Mouse (Mus musculus): ENCODE data around the gene Nfe2. TPM values are rescaled to one million over a fixed set of nuclear protein-coding genes. Genes with fewer than 3 reads are reported as not detected.

Gene Nfe2
- polyA plus RNA-seq, 1 experiment, result 8.9 TPM

- no peak for TF ChIP-seq CTCF (IDR thresholded peaks at IDR 0.05; ENCODE audit: control insufficient read depth, insufficient read depth, insufficient replicate concordance, low read depth, low read length)
- TF ChIP-seq POLR2A (IDR thresholded peaks at IDR 0.05; ENCODE audit: control insufficient read depth, low read depth, low read length), result peak; percentile 95
- H3K27me3 ChIP-seq (ENCODE audit: control insufficient read depth, insufficient read depth, low read length), result no peaks in the 10 kb centered on the region
- H3K27ac ChIP-seq (ENCODE audit: control insufficient read depth, insufficient read depth, low read depth, low read length), result peak within 1 kb of the TSS; percentile 99
- peak within 1 kb of the TSS; percentile 99 for H3K4me3 ChIP-seq (ENCODE audit: control insufficient read depth, low read depth, low read length)
- no peaks in the 10 kb centered on the region for H3K4me1 ChIP-seq (ENCODE audit: control insufficient read depth, insufficient read depth, low read length)
- H3K36me3 ChIP-seq (ENCODE audit: control insufficient read depth, insufficient read depth, low read length), result peaks cover 3% of the 10 kb centered on the region
These were observed 17.8 kb downstream of the Nfe2 start, which contains the start of gene Hnrnpa1 for GRCm38 (mm10) chr15:103240160-103241028. TSS of gene Hnrnpa1 (plus strand) at chr15:103240432.

- peak within 1 kb of the TSS; percentile 99 for H3K4me3 ChIP-seq (ENCODE audit: control insufficient read depth, low read depth, low read length)
- no peaks in the 10 kb centered on the region for H3K27me3 ChIP-seq (ENCODE audit: control insufficient read depth, insufficient read depth, low read length)
- peaks cover 2% of the 10 kb centered on the region for H3K36me3 ChIP-seq (ENCODE audit: control insufficient read depth, insufficient read depth, low read length)
- H3K27ac ChIP-seq (ENCODE audit: control insufficient read depth, insufficient read depth, low read depth, low read length), result peak within 1 kb of the TSS; percentile 99
- TF ChIP-seq POLR2A (IDR thresholded peaks at IDR 0.05; ENCODE audit: control insufficient read depth, low read depth, low read length) (peak; percentile 97), CTCF (IDR thresholded peaks at IDR 0.05; ENCODE audit: control insufficient read depth, insufficient read depth, insufficient replicate concordance, low read depth, low read length) (no peak)
- H3K4me1 ChIP-seq (ENCODE audit: control insufficient read depth, insufficient read depth, low read length), result no peaks in the 10 kb centered on the region
These were observed 18.5 kb downstream of the Nfe2 start, which contains the start of gene Cbx5 for GRCm38 (mm10) chr15:103239685-103240159. TSS of gene Cbx5 (minus strand) at chr15:103239816.

GRCm38 (mm10) chr15:103239130-103239684 lies 19.0 kb downstream of the Nfe2 start:
- peaks cover 2% of the 10 kb centered on the region for H3K36me3 ChIP-seq (ENCODE audit: control insufficient read depth, insufficient read depth, low read length)
- TF ChIP-seq CTCF (IDR thresholded peaks at IDR 0.05; ENCODE audit: control insufficient read depth, insufficient read depth, insufficient replicate concordance, low read depth, low read length), result no peak
- no peak for TF ChIP-seq POLR2A (IDR thresholded peaks at IDR 0.05; ENCODE audit: control insufficient read depth, low read depth, low read length)
- H3K4me1 ChIP-seq (ENCODE audit: control insufficient read depth, insufficient read depth, low read length), result no peaks in the 10 kb centered on the region
- peak overlapping the region; percentile 99 for H3K4me3 ChIP-seq (ENCODE audit: control insufficient read depth, low read depth, low read length)
- H3K27me3 ChIP-seq (ENCODE audit: control insufficient read depth, insufficient read depth, low read length), result no peaks in the 10 kb centered on the region
- H3K27ac ChIP-seq (ENCODE audit: control insufficient read depth, insufficient read depth, low read depth, low read length), result peak overlapping the region; percentile 99

GRCm38 (mm10) chr15:103237295-103237694 lies 20.9 kb downstream of the Nfe2 start:
- no peak overlapping the region for H3K4me3 ChIP-seq (ENCODE audit: control insufficient read depth, low read depth, low read length)
- no peaks in the 10 kb centered on the region for H3K4me1 ChIP-seq (ENCODE audit: control insufficient read depth, insufficient read depth, low read length)
- H3K36me3 ChIP-seq (ENCODE audit: control insufficient read depth, insufficient read depth, low read length), result no peaks in the 10 kb centered on the region; the same call in 1 of the 2 replicates
- no peak overlapping the region for H3K27ac ChIP-seq (ENCODE audit: control insufficient read depth, insufficient read depth, low read depth, low read length)
- TF ChIP-seq CTCF (IDR thresholded peaks at IDR 0.05; ENCODE audit: control insufficient read depth, insufficient read depth, insufficient replicate concordance, low read depth, low read length), result no peak
- TF ChIP-seq POLR2A (IDR thresholded peaks at IDR 0.05; ENCODE audit: control insufficient read depth, low read depth, low read length), result no peak
- no peaks in the 10 kb centered on the region for H3K27me3 ChIP-seq (ENCODE audit: control insufficient read depth, insufficient read depth, low read length)

- H3K27me3 ChIP-seq (ENCODE audit: control insufficient read depth, insufficient read depth, low read length), result no peaks in the 10 kb centered on the region
- H3K36me3 ChIP-seq (ENCODE audit: control insufficient read depth, insufficient read depth, low read length), result no peaks in the 10 kb centered on the region
- TF ChIP-seq POLR2A (IDR thresholded peaks at IDR 0.05; ENCODE audit: control insufficient read depth, low read depth, low read length) (no peak), CTCF (IDR thresholded peaks at IDR 0.05; ENCODE audit: control insufficient read depth, insufficient read depth, insufficient replicate concordance, low read depth, low read length) (no peak)
- H3K27ac ChIP-seq (ENCODE audit: control insufficient read depth, insufficient read depth, low read depth, low read length), result no peak overlapping the region
- H3K4me1 ChIP-seq (ENCODE audit: control insufficient read depth, insufficient read depth, low read length), result no peaks in the 10 kb centered on the region
- no peak overlapping the region for H3K4me3 ChIP-seq (ENCODE audit: control insufficient read depth, low read depth, low read length)
These were observed 25.1 kb downstream of the Nfe2 start for GRCm38 (mm10) chr15:103233119-103233518.

- Histone ChIP-seq H3K27ac (ENCODE audit: control insufficient read depth, insufficient read depth, low read depth, low read length) (peak overlapping the region; percentile 49; the same call in 1 of the 2 replicates), H3K4me3 (ENCODE audit: control insufficient read depth, low read depth, low read length) (no peak overlapping the region), H3K27me3 (ENCODE audit: control insufficient read depth, insufficient read depth, low read length) (no peaks in the 10 kb centered on the region), H3K36me3 (ENCODE audit: control insufficient read depth, insufficient read depth, low read length) (no peaks in the 10 kb centered on the region), H3K4me1 (ENCODE audit: control insufficient read depth, insufficient read depth, low read length) (no peaks in the 10 kb centered on the region)
- TF ChIP-seq CTCF (IDR thresholded peaks at IDR 0.05; ENCODE audit: control insufficient read depth, insufficient read depth, insufficient replicate concordance, low read depth, low read length), result no peak
- TF ChIP-seq POLR2A (IDR thresholded peaks at IDR 0.05; ENCODE audit: control insufficient read depth, low read depth, low read length), result no peak
These were observed 29.3 kb downstream of the Nfe2 start for GRCm38 (mm10) chr15:103228904-103229303.

- Histone ChIP-seq H3K27ac (ENCODE audit: control insufficient read depth, insufficient read depth, low read depth, low read length) (peak overlapping the region; percentile 77), H3K4me3 (ENCODE audit: control insufficient read depth, low read depth, low read length) (no peak overlapping the region), H3K36me3 (ENCODE audit: control insufficient read depth, insufficient read depth, low read length) (no peaks in the 10 kb centered on the region), H3K4me1 (ENCODE audit: control insufficient read depth, insufficient read depth, low read length) (no peaks in the 10 kb centered on the region), H3K27me3 (ENCODE audit: control insufficient read depth, insufficient read depth, low read length) (no peaks in the 10 kb centered on the region)
- TF ChIP-seq POLR2A (IDR thresholded peaks at IDR 0.05; ENCODE audit: control insufficient read depth, low read depth, low read length) (no peak), CTCF (IDR thresholded peaks at IDR 0.05; ENCODE audit: control insufficient read depth, insufficient read depth, insufficient replicate concordance, low read depth, low read length) (no peak)
These were observed 30.6 kb downstream of the Nfe2 start for GRCm38 (mm10) chr15:103227572-103227971.

Measured in testis, adult 2 months (tissue).